Mouse (Mus musculus): ENCODE measurements around the gene Gstm3.
"Not testable (repeated sequence)": the region's sequence is repeated elsewhere in the genome, so short reads cannot be mapped to it uniquely, and the experiment has no call there.

Gstm3 gene

DNA sequence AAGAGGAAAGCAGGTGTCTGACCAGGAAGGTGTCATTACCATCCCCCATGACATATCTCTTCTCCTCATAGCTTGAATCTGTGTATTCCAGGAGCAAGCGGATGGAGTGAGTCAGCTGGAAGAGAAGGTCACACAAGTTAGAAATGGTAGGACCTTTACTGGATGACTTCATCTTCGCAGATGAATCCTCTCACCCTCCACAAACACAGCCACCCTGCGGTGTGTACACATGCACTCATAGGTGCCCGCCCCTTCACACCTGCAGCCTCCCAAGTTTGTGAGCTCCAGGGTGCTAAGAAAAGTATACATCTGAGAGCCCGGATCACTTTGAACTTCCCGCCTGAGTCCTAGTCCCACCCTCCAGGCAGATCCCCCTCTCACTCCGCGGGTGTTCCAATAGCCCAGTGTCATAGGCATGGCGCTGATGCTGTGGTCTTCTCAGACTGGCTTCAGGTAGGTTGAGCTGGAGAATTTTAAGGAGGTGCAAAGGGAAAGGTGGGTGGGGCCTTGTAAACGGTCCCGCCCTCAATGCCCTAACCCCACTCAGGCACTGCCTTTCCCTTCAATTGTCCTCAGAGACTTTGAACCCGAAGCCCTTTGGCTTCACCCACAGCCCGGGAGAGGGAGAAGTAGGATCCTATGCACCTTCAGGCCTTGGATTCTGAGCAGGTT, at the start of gene Gstm3:
Gene Gstm3 (minus strand): TSS at position 560 of the 672 bp plus-strand sequence.
- no peak for DNase-seq (ENCODE audit: low spot score in 2 of 2)

DNA sequence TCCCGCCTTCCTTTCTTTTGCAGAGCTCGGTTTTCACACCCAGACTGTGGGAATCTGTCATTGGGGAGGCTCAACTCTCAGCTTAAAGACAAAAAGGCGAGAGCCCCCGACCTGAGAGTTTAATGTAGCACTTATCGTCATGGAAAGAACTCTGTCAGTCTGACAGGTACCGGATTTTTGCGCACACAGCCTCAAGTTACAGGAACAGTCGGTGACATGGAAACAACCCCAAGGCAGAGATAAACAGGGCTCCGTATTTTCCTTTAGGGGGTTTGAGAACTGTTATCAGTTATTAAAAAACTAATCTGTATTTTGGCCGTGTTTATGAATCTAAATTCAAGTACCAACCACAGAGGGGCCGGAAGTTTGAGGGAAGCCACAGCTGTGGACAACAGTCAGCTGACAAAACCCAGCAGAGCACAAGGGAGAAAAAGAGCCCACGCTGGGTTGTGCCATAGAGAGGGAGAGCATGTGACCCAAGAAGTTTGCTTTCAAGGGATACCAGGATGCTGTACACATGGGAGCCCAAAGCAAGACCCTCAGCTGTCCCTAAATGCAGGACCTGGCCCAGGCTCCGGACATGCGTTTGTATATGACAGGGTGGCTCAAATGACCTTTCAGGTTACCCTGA, 49.2 kb upstream of the Gstm3 start:
- no peak for DNase-seq (ENCODE audit: low spot score in 2 of 2)

GRCm38 (mm10) chr3:108017473-108018189, 48.5 kb upstream of the Gstm3 start, which contains the start of gene Gstm1:
Gene Gstm1 (minus strand): TSS chr3:108017973.
- peak; percentile 83 to 97 for DNase-seq (ENCODE audit: low spot score in 2 of 2)

DNA sequence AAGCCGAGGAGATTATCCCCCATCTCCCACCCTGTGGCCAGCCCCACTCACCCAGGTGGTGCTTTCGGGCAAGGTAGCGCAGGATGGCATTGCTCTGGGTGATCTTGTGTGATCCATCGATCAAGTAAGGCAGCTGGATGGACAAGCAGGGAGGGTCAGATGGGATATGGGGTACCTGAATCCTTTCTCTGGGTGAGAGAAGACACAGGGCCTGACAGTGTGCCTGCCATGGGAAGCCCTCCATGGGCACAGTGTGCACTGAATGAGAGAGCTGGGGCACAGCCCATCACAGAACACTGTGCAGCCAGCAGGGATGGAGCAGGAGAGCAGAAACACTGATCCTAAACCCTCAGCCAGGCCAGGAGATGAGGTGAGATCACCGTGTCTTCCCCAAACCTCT, 47.4 kb upstream of the Gstm3 start:
- not testable (repeated sequence) for DNase-seq (ENCODE audit: low spot score in 2 of 2)

GRCm38 (mm10) chr3:108014974-108015346, 45.9 kb upstream of the Gstm3 start:
- no peak for DNase-seq (ENCODE audit: low spot score in 2 of 2)

GRCm38 (mm10) chr3:108014098-108014973, 45.3 kb upstream of the Gstm3 start:
- no peak for DNase-seq (ENCODE audit: low spot score in 2 of 2)

- DNase-seq (ENCODE audit: low spot score in 2 of 2) = peak in 1 of 2 experiments; percentile 76
Measured at GRCm38 (mm10) chr3:108013331-108013871, 44.3 kb upstream of the Gstm3 start.

DNA sequence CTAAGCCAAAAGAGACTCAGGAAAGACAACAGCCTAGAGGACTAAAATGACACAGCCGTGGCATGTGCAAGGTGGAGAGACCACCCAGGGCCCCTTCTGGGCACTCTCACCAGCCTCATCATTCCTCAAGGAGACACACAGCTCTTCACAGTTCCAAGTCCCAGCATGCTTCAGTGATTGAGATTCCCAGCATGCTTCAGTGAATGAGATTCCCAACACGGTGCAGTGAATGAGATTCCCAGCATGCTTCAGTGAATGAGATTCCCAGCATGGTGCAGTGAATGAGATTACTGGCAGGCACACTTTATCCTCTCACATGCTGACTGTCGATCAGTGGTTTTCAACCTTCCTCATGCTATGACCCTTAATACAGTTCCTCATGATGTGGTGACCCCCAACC, 42.5 kb upstream of the Gstm3 start:
- no peak for DNase-seq (ENCODE audit: low spot score in 2 of 2)

- DNase-seq (ENCODE audit: low spot score in 2 of 2) = no peak
Measured at GRCm38 (mm10) chr3:108010286-108010685, 41.2 kb upstream of the Gstm3 start.

GRCm38 (mm10) chr3:108002021-108002420, 32.9 kb upstream of the Gstm3 start:
- DNase-seq (ENCODE audit: low spot score in 2 of 2) = no peak

- DNase-seq (ENCODE audit: low spot score in 2 of 2) = no peak
Measured at GRCm38 (mm10) chr3:107999491-107999890, 30.4 kb upstream of the Gstm3 start.

DNA sequence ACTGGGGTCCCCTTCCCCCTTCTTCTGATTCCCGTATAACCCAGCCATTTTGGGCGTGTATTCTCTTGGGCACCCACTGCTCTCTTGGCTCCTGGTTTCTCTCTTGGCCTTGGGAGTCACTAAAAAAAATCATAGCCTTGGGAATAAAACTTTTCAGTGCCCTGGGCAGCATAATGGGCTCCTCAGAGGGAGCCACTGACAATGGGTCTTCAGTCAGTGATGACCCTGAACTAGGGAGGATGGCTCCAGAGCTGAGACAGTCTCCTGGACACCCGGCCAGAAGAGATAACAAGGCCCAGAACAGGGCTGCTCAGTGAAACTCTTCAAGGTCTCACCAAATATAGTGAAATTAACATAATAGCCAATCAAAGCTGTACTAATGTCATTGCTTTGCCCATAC, 29.5 kb upstream of the Gstm3 start:
- DNase-seq (ENCODE audit: low spot score in 2 of 2) = no peak

DNA sequence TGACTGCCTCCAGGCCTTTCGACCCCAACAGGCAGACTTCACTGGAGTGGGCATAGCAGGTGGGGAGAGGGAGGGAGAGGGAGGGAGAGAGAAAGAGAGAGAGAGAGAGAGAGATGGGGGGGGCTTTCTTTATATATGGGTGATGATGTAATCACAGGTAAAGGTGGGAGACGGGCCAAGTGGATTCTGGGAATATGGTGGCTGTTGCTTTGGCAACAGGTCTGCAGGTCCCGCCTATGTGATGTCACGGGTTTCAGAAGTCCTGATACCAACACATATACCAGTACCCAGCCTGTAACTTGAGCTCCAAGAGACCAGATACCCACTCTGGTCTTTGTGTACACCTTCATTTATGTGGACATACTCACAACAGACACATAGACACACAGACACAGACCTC, 27.5 kb upstream of the Gstm3 start:
- no peak for DNase-seq (ENCODE audit: low spot score in 2 of 2)

DNA sequence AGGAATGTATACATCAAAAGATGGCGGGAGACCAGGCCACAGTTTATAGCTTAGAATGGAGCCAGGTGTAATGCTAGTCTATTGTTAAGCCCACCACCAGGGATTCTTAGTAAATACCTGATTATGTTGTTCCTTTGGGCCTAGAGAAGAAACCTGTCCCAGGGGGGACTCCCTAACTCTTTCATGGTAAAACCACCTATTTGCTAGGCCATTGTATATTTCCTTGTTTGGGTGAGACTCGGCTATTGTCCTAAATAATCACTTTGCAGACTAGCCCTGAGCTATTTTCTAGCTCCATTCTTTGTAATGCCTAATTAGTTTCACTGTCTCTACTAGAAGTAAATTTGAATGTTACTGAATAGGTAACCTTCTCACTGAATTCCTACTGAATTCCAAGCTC, 26.9 kb upstream of the Gstm3 start:
- DNase-seq (ENCODE audit: low spot score in 2 of 2) = not testable (repeated sequence)

DNA sequence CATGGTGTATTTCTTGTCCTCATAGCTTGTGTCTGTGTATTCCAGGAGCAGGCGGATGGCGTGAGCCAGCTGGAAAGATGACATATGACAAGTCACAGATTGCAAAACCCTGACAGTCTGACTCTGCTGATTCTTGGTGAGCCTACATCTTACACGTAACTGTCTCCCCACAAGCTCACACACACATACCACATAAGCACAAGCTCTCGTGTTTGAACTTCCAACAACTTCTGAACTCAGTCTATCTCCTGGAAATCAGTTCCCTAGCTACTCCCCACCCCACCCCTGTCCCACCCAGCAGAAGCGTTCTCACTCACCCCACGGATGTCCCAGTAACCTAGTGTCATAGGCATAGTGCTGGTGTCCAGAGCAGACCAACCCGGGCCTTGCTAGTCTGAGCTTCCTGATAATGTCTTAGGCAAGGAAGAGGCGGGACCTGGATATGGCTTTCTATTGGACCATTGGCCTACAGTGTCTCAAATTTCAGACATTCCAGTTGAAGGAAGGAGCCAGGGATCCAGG, 17.0 kb upstream of the Gstm3 start, which contains the start of gene Gstm2:
Gene Gstm2 (minus strand): TSS at position 413 of the 522 bp plus-strand sequence.
- peak in 1 of 2 experiments; percentile 68 for DNase-seq (ENCODE audit: low spot score in 2 of 2)

DNA sequence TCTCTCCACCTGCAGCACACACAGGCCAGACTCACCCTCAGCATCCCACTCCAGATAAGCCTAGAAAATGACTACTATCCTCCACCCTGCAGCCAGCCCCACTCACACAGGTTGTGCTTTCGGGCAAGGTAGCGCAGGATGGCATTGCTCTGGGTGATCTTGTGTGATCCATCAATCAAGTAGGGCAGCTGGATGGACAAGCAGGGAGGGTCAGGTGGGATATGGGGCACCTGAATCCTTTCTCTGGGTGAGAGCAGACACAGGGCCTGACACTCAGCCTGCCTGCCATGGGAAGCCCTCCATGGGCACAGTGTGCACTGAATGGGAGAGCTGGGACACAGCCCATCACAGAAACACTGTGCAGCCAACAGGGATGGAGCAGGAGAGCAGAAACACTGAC, 16.1 kb upstream of the Gstm3 start:
- DNase-seq (ENCODE audit: low spot score in 2 of 2) = not testable (repeated sequence)

DNA sequence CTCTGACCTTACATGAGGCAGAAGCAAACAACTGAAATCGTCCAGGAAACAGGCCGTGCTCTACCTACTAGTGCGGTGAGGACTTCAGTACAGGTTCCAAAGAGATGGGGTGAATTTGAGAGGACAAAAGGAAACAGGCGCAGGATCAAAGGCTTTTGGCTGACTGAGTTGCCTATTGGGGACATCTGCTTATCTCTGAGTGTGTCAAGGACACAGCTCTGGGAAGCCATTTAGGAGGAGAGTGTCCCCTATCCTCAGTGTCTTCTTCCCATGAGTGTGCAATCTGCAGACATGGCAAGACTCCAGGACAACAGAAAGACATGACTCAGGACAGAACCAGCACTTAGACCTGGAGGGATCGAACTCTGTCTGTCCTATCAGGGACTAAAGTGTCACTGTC, 15.4 kb upstream of the Gstm3 start:
- no peak for DNase-seq (ENCODE audit: low spot score in 2 of 2)

DNA sequence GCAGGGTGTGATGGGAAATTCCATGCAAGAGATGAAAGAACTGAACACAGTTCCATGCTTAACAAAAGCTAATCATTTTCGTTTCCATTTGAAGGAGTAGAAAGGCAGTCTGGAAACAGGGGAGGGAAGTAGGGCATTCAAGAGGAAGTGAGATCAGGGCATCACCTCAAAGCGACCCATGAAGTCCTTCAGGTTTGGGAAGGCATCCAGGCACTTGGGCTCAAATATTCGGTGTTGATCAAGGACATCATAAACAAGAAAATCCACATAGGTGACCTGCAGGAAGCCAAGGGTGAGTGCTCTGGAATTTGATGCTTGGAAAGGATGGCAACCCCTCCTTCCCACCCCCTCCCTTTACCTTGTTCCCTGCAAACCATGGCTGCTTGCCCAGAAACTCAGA, 14.7 kb upstream of the Gstm3 start:
- DNase-seq (ENCODE audit: low spot score in 2 of 2) = no peak

- DNase-seq (ENCODE audit: low spot score in 2 of 2) = no peak
Measured at GRCm38 (mm10) chr3:107982726-107983125, 13.6 kb upstream of the Gstm3 start.

GRCm38 (mm10) chr3:107981261-107981660, 12.2 kb upstream of the Gstm3 start:
- DNase-seq (ENCODE audit: low spot score in 2 of 2) = no peak

- no peak for DNase-seq (ENCODE audit: low spot score in 2 of 2)
Measured at GRCm38 (mm10) chr3:107977691-107978090, 8.6 kb upstream of the Gstm3 start.
